Mouse (Mus musculus) T-cell, adult 66 days (primary cell): ENCODE measurements around the gene Bbs4. TPM values are rescaled to one million over a fixed set of nuclear protein-coding genes. Genes with fewer than 3 reads are reported as not detected.

ENCODE experiments used
- total RNA-seq, 2 experiments: library from RNA; stranded (reverse); gene quantifications; 3 replicates in 1 of 2; 4 replicates in 1 of 2; pipeline ENCODE4 v1.2.4; 2023

Gene Bbs4
- 10 to 100 TPM in 1 of 2 experiments, 1 to 10 TPM in 1; 7.7 to 10.7 TPM for total RNA-seq

GRCm38 (mm10) chr9:59353253-59353639 lies at the start of gene Bbs4:
Gene Bbs4, minus strand, starts transcription at chr9:59353508.

DNA sequence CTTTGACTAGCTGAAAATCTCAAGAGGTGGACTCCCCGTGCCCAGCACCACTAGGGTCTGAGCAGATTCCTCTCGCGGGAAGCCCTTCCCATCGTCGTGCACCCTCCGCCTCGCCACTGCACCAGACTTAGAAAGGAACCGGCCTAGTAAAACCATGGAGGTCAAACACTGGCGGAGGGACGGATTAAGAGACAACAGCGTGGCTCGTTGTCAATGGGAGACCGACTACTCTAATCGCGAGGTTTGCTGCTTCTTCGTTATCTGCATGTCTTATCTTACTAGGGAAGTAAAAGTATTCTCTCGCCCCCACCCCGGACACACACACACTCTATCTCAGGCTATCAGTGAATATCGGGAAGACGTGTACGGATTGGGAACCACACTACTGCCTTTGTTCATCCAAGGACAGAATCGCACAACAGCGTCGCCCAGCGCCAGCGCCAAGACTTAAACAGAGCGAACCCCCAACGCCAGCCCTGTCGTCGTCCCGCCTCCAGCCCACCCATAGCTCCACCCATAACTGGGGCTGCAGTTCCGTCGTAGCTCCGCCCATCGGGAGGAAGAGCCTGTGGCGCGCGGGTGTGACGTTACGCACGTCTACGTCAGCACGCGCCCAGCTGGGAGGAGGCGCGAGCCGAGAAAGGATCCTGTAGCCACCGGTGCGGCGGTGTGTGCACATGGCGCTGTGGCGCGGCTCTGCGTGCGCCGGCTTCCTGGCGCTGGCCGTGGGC lies 62.2 kb downstream of the Bbs4 start, which contains the start of gene Adpgk:
TSS of gene Adpgk (plus strand) at position 602 of the 731 bp plus-strand sequence.

Other genes starting within 250 kb of the Bbs4 start
- 10 to 100 TPM; 54.8 to 64.3 TPM for gene Adpgk, start 62.0 kb downstream of the Bbs4 start, total RNA-seq
- 100 to 1,000 TPM; 160 to 169 TPM for gene Arih1, start 133.1 kb upstream of the Bbs4 start, total RNA-seq
- gene Hexa, start 186.0 kb upstream of the Bbs4 start, total RNA-seq, result 10 to 100 TPM; 49.1 to 50.7 TPM
- gene Tmem202, start 186.3 kb upstream of the Bbs4 start, total RNA-seq, result 1 to 10 TPM; 2.3 to 3.3 TPM
- gene Celf6, start 224.4 kb upstream of the Bbs4 start, total RNA-seq, result not detected